Mouse (Mus musculus) left cerebral cortex, postnatal 14 days (tissue): ENCODE results near the gene Eaf1. TPM values are rescaled to one million over a fixed set of nuclear protein-coding genes. Genes with fewer than 3 reads are reported as not detected.

ENCODE experiments used
- DNase-seq, 2 experiments: peaks; one replicate each; pipeline ENCODE4 v3.0.0; 2021 to 2022; ENCODE audit warnings: low spot score in 2 of 2, mixed read lengths in 1 of 2
- intact Hi-C: fragments of 180-260 bp; cut with DNase I; formaldehyde crosslinking; loops from one replicate; pipeline ENCODE4 v1.15.1; 2025
- total RNA-seq, 2 experiments: library from RNA; stranded (reverse); gene quantifications; 2 replicates each; pipeline ENCODE4 v1.2.3; 2021

Gene Eaf1
- total RNA-seq, 2 experiments from 2014 or later, result 15.8 to 16.6 TPM

DNA sequence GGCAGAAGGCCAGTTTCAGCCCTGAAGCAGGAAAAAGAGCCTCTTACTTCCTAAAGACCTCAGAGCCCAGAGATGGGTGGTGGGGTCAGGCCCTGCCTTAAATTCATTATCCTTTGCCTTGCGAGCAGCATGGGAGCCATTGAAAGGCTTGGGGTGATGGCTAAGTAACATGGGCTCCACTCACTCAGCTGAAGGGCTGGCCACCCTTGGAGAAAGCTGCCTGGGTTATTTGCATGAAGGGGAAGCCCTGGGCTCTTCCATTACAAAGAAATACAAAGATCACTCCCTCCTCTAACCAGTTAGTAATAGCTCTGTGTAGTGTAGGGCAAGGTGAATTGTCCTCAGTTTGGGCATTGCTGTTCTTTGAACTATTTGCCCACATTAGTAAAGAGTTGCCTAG, 5.3 kb downstream of the Eaf1 start:
- no peak for DNase-seq
- intact Hi-C loops, result no loop called here

DNA sequence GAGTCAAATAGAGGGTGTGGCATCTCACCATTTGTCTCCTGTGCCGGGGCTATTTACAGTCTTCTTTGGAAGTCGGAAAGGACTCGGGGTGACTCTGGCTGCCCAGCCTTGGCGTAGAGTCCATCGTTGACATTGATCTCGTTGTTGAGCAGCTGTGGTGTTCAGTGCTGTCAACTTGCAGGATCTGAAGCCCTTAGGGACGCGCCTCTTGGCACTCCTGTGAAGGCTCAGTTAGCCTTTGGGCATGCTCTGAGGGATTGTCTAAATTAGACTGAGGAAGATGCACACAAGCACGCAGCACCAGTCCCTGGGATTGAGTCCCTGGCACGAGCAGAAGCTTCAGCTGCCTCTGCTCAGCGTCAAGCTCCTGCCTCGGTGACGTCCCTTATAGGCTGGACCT, 9.2 kb downstream of the Eaf1 start:
- intact Hi-C loops, result no loop called here
- no peak for DNase-seq

DNA sequence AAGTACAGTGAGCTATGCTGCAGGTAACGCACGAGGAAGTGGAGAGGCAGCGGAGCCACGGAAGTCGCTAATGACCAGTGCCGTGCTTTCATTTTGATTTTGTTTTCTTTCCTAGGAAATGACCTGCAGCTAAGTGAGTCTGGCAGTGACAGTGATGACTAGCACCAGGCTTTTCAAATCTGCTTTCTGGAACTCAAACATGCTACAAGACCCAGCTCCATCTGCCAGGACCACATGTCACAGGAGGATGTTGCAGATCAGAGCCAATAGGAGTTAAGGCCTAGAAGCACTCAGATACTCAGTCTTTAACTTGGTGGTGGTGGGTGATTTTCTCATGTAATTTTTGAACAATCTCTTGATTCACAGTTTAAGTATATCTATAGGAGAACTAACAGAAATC, 12.3 kb downstream of the Eaf1 start:
- intact Hi-C loops, result no loop called here
- no peak for DNase-seq

DNA sequence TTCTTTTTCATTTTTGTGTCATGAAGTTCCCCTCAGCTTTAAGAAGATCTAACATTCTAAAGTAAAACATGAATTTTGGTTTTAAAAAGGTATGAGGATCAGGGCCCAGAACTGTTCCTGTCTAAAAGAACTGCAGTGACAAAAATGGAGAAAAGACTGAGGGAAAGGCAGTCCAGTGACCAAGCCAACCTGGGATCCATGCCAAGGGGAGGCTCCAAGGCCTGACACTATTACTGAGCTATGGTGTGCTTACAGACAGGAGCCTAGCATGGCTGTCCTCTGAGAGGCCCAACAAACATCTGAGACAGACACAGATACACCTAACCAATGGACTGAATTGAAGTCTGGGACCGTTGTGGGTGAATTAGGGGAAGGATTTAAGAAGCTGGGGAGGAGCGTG, 15.7 kb downstream of the Eaf1 start:
- no peak for DNase-seq
- intact Hi-C loops, result no loop called here

DNA sequence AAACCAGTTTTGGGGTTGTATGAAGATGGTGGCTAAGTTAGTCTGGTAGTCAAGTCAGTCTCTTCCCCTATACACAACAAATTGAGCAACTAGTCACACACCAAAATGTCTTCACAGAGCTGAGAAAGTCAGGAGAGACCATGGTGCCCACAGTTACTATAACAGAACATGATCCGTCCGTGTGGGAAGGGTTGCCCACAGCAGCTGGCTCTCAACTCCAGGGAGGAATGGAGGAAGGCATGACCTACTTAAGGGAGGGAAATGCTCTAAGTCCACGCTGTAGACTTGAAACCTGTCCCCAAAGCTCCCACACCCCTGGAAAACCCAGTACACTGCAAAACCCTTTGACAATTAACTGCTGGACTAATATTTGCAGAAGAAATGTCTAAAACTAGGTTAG, 16.1 kb downstream of the Eaf1 start:
- DNase-seq, result no peak
- intact Hi-C loops, result no loop called here

DNA sequence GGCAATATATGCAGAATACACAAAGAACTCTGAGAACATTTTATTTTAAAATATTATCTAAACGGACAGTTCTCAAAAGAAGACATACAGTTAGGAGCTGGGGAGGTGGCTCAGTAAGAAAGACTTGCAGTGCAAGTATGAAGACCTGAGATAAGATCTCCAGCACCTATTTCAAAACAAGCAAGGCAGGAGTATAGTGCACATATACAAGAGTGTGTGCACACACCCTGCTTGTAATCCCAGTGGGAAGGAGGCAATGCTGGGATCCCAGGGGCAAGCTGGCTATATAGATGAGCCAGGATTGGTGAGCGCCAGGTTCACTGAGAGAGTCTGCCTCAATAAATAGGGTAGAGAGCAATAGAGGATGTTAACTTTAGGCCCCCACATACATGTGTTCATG, 21.7 kb downstream of the Eaf1 start:
- intact Hi-C loops, result no loop called here
- no peak for DNase-seq

DNA sequence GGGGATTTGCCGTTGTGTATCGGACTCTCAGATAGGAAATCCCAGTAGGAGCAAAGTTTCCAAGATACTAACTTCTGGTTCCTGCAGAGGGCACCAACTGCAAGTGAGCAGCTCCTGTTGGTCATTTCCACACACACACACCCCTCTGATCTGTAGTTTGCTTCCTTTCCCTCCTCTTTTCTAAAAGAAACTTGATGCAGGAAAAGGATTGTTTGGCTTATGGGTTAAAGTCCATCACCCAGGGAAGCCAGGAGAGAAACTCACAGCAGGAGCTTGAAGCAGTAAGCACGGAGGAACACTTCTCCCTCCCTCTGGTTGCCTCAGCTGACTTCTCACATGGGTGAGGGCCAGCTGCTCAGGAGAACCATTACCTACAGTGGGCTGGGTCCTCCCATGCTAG, 25.0 kb downstream of the Eaf1 start:
- intact Hi-C loops, result no loop called here
- peak in 1 of 2 experiments; percentile 30 for DNase-seq

DNA sequence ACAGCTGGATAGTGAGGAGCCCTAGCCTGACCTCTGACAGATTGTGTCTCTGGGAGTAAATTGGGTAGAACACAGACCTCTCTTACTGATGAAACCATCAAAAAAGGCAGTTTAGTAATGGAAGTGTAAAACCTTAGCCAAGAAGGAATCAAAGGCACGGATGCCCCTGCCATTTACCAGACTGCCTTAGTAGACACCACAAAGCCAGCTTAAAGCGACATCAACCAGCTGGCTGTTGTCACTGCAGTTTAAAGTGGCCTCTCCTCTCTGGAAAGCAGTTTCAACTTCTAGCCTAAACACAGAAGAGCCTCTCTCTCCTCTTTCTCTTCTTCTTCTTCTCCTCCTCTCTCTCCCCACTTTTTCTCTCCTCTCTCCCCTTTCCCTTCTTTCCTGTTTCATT, 27.1 kb downstream of the Eaf1 start:
- DNase-seq, result no peak
- intact Hi-C loops, result loop anchor here (5.0 kb wide), 1 partner anchor 81 kb away; no protein-coding TSS in a partner anchor

DNA sequence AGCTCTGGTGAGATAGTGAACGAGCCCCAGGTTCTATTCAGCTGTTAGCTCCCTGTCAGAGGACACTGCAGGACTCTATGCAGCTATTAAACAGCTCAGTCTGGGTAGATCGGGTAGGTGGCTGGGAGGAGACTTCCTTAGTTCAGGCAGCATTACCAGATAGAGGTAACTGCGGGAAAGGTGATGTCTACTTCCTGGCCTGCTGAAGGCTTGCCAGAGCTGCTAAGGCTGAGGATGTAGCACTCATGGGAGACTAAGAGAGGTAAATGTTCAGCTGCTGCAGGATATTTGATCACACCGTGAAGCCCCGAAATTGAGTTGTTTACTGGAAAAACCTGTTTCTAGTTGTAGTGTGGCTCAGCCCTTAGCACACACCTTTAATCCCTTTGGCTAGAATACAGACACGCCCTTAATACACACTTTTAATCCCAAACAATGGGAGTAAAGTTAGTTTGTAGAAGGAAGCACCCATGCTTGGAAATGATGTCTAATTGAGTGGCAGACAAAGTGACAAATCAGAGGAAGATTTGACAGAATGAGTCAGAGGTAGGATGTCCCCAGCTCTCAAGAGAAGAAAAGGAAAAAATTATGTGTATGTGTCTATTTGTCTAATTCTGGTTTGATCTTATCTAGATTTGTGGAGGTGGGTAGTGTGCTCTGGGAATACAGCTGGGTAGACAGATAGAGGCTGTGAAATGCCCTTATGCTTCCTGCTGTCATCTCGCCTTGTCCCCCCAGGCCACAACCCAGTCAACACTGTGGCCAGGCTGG, 31.0 kb downstream of the Eaf1 start:
- intact Hi-C loops, result no loop called here
- DNase-seq, result no peak

DNA sequence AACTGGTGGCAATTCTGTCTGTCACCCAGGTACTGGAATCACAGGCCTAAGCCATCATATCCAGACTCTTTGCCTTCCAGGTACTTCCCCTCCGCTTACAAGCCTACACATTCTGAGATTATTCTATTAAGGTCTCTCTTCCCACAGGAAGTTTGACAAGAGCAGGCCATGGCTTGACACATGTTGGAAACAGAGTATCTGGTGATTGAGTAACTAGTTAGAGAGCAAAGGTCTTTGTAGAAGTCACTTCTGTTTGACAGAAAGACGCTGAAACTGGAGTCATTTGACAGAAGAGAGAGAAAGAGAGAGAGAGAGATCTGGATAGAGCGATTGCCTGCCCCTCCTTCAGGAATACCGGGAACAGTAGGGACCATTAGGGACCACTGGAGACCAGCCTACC, 36.6 kb downstream of the Eaf1 start:
- no peak for DNase-seq
- intact Hi-C loops, result no loop called here

DNA sequence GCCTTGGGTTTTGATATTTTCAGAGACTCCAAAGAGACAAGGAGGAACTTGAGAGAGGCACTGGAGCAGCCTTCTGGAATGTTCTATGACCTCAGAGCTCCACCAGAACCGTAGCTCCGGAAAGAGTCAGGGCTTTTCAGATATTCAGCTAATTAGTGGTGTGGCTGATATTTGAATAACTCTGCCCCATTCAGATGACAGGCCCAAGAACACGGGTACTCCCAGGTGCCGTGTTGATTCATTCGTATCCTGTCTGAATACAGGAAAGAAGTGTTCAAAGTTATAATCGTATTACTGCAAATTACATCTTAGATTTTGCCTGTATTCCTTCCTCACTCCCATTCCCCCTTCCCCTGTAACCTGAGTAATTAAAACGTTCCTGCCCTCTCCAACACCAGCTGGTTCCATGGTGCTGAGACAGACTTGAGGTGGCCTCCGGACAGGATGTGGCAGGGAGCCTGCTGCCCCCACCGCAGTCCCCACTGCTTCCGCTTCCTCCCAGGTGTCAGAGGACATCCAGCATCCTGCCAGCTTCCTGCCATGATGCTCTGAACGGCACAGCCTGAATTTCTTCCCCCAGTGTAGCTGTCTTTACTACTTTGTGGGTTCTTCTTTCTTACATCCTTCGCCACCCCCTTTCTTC, 37.4 kb downstream of the Eaf1 start:
- DNase-seq, result no peak
- intact Hi-C loops, result no loop called here

DNA sequence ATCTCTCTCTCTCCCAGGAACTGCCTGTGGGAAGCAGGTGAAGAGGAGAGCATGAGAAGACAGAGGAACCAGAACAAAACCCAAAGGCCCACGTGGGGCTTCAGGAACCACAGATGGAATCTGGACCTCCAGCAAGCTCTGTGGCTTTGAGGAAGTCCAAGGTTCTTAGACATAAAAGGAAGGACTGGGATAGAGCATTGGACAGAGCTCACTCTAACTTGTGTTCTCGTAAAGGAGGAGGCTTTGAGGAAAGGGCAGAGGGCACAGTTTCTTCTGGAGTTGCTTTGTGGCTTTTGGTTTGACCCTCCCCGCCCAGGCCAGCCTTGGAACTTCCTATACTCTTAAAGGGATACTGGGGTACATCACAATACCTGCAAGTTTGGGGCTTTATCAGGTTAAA, 38.5 kb downstream of the Eaf1 start:
- DNase-seq, result no peak
- intact Hi-C loops, result no loop called here

DNA sequence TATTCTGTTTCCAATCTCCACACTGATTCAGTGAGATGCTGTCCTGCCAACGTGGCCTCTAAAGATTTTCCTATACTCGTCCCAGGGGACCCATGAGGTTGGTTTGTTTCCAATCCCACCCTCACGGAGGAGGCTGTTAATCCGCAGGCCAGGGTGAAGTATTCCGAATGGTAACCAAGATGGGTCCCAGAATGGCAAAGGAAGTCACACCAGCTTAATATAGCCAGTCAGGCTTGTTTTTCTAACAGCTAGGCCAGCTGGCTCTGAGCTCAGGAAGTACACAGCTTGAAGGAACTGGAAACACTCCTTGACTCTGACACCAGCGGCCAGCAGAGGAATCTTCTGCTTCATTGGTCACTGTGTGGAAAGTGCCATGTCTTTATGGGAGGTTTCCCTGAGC, 43.1 kb downstream of the Eaf1 start:
- intact Hi-C loops, result no loop called here
- peak; percentile 9 to 15 for DNase-seq

DNA sequence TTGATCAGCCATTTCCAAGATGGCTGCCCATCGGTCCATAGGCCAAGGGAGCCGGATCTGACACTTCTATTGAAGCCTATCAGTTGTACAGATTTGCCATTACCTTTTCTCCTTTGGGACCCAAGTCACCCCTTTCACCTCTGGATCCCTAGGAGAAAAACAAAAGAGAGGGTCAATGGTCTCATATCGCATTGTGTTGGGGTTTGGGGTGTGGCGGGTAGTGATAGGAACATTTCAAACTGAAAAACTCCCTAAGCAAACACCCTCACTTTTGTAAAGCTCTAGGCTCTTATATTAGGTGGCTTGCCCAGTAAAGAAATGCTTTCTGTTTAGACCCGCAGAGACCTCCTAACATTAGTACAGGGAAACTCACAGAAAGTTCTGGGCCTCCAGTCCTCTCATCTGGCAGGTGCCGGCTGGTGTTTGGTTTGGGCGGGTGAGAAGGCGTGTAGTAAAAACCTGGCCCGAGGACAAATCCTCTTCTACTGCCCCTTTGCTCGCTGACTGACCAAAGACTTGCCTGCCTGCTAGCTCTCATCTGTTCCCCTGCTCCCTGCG, 49.8 kb downstream of the Eaf1 start:
- intact Hi-C loops, result no loop called here
- no peak for DNase-seq

DNA sequence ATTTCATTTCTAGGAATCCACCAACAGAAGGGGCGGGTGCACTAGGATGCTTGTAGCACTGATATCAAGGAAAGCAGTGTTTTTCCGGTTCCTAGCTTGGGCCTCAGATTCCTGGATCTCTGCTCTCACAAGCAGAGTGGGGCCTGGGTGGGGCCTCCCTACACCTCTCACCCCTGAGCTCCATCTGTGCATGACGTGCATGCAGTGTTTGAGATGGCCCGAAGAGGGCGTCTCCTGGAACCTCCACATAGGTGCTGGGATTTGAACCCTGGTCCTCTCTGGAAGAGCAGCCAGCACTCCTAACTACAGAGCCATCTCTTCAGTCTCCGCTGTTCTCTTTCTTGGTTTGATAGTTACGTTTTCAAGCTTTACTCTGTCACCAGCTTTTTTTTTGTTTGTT, 60.8 kb downstream of the Eaf1 start:
- no peak for DNase-seq
- intact Hi-C loops, result no loop called here

DNA sequence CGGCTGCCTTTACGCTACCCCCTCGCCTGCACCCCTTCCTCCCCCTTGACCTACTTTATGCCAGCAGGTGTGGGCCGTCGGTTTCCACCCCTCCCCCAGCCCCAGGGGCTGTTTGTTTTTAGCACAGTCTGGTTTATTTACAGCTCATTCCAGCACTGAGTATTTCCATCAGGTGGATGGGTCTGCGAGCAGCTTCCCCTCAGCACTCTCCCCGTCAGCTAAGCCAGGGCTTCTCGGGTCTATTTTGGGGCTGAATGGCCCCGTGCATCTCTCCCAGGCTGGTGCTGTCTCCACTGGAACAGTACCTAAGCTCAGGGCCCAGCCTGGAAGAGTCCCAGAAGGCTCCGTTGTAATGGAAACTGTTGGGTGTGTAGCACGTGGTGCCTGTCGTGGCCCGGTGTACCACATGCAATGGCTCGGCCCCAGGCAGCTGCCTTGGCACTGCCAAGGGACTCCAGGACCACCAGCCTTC, 61.8 kb downstream of the Eaf1 start:
- DNase-seq, result peak in 1 of 2 experiments; percentile 28
- intact Hi-C loops, result no loop called here

DNA sequence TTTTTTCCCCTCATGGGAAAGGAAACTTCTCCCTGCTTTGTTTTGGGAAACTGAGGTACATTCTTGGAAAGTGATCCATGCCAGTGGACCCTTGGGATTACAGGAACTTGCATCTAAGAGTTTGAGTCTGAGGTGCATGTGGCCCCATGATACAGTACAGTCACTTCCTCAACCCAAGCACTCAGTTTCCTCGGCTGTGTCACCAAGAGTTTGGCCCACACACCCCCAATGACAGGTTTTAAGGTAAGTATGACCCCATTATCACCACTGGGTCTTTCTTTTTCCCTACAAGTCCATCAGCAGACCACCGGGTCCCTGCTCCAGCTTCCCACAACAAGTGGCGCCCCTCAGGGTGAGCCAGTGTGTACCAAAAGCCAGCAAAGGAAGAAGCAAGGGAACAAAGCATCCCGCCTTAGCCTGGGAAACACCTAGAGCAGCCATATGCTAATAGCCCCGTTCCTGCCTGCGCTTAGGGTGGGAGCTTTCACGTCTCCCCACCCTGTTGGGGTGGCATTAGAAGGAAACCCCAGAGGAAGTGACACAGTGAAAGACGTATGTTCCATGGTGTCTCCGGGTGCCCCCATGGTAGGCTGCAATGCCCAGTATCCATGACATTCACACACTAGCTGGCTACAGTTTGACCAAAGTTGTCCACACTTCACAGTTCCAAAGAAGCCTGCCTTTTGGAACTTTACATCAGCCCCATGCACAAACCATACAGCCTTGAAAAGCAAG, 62.5 kb downstream of the Eaf1 start:
- intact Hi-C loops, result no loop called here
- DNase-seq, result no peak

DNA sequence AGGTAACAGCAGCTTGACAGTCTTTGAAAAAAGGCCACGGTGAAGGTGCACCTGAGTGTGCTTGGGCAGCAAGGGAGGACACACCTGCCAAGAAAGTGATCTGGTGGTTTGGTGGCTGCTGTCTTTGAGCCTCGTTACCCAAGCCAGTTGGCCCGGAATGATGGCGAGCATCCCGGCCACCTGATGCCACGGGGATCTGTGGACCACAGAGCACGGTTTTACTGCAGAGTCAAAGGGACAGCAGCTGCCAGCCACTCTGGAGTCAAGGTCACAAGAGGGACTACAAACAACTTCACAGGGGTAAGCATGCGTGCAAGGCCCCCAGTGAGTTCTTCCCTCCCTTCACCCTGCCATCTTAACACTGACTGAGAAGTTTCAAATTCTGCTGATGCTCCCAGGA, 63.1 kb downstream of the Eaf1 start:
- no peak for DNase-seq
- intact Hi-C loops, result no loop called here

DNA sequence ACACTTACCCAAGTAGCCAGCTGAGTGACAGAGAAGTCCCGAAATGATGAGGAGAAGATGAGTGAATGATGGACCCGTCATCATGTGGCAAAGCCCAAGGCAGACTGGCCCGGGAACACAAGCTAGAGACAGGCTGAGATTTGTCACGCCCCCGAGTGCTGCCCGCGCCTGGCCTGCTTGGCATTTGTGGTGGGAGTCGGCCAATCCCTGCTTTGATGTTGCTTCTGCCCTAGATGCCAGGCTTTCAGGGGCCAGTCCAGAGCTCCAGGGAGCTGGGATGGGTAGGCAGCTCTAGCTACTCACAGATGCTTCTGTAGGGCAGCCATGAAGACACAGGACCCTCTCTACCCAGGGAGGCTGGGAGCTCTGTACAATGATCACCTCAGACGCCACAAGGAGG, 63.6 kb downstream of the Eaf1 start:
- intact Hi-C loops, result no loop called here

DNA sequence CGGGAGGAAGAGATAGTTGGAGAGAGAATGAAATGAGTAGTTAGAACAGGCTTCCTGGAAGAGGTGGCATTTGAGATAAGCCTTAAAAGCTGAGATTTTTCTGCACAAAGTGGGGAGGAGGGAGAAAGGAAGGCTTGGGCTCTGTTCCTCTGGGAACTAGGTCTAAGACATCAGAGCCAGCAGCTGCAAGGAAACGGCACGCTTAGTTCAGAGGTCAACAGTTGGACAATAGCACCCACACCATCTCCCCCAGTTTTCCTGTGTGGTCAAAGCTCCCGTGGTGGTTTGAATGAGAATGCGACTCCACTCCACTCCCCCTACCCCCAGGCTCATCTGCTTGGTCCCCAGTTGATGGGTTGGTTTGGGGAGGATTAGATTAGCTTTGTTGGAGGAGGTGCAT, 65.0 kb downstream of the Eaf1 start:
- intact Hi-C loops, result no loop called here

More for the DNA sequence above, 63.6 kb downstream of the Eaf1 start:
- no peak for DNase-seq

More for the DNA sequence above, 65.0 kb downstream of the Eaf1 start:
- no peak for DNase-seq
